Mouse (Mus musculus): ENCODE results near the gene Kir3dl2.
"Not testable (repeated sequence)": the region's sequence is repeated elsewhere in the genome, so short reads cannot be mapped to it uniquely, and the experiment has no call there.

Kir3dl2 gene

DNA sequence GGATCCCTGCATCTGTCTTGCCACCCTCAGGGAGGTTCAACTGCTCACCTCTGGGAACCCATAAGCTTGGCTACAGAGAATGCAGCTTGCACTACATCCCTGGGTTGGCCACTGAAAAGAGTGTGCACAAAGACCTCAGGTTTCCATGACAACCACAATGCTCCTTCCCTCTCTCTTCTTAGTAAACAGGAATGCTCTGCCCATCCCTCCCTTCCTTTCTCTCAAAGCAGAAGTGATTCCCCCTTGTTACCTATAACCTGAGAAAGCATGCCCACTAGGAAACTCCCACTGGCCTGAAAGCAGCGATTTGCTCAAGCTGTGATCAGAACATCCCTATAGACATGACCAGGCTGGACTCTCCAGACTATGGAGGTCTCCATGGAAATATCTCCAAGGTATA lies at the start of gene Kir3dl2:
Gene Kir3dl2, minus strand, starts transcription at position 101 of the 400 bp plus-strand sequence.
- DNase-seq (ENCODE audit: low read depth, low spot score): not testable (repeated sequence)

DNA sequence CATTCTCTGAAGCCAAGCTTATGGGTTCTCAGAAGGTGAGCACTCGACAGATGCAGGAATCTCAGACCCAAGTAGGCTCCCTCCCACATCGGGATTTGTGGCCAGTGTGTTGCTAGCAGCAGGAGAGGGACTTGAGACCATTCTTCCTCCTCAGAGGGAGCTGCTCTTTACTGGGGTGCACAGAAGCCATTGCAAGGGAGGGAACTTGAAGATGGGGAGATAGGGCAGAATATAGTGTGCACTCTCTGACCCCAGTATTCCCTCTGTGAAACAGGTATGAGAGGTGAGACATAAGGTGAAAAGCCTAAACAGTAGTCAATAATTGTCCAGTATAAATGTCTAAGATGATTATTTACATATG lies 47.0 kb upstream of the Kir3dl2 start:
- no peak for DNase-seq (ENCODE audit: low read depth, low spot score)

GRCm38 (mm10) chrX:136590199-136590896 lies 46.5 kb upstream of the Kir3dl2 start, which contains the start of gene Tceal3:
Gene Tceal3, plus strand, starts transcription at chrX:136590842.
- DNase-seq (ENCODE audit: low read depth, low spot score): no peak

- DNase-seq (ENCODE audit: low read depth, low spot score): no peak
Observed at GRCm38 (mm10) chrX:136584617-136585016, 40.8 kb upstream of the Kir3dl2 start.

DNA sequence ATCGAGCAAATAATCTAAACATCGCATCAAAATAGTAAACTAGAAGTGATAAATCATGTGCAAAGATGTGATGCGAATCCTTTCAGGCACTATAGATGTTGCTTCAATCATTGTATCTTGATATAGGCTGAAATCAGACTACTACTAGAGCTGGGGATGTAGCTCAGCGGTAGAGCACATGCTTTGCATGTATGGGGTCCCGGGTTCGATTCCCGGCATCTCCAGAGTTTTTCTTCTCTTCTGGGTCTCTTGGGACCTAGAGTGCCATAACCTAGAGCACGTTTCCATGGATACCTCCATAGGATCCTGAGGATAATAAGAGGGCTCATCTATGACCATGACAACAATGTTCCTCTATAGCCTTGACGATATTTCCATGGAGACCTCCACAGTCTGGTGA lies 25.2 kb upstream of the Kir3dl2 start:
- DNase-seq (ENCODE audit: low read depth, low spot score): not testable (repeated sequence)

DNA sequence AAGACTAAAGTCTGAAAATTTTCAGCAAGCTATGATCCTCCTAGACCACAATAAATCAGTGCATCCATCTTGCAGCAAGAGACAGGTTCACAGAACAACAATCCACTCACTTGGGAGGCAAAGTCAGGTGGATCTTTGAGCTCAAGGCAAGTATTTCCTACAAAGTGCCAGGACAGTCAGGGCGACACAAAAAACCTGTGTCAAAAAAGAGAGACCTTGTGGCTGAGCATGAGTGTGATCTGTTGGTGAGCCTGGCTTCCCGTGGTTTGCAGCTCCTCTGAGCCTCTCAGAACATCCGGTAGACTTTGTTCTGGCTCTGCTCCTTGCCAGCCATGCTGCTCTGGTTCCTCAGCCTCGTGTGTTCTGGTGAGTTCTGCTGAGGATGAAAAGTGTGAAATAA lies 26.2 kb downstream of the Kir3dl2 start, which contains the start of gene Kir3dl1:
Gene Kir3dl1, plus strand, starts transcription at position 301 of the 400 bp plus-strand sequence.
- not testable (repeated sequence) for DNase-seq (ENCODE audit: low read depth, low spot score)
